Mouse (Mus musculus) yolk sac, embryonic 10.5 days (tissue): Measurements from ENCODE around the gene Zswim1.
"Not testable (repeated sequence)": the region's sequence is repeated elsewhere in the genome, so short reads cannot be mapped to it uniquely, and the experiment has no call there.

ENCODE experiments used
- DNase-seq: peaks from one replicate; pipeline ENCODE4 v3.0.0-alpha.2; 2017; ENCODE audit warnings: low spot score

Zswim1 gene

GRCm38 (mm10) chr2:164793236-164793635 is 29.2 kb upstream of the Zswim1 start:
- DNase-seq, result no peak

GRCm38 (mm10) chr2:164793772-164794171 is 28.7 kb upstream of the Zswim1 start:
- no peak for DNase-seq

GRCm38 (mm10) chr2:164794293-164794692 is 28.2 kb upstream of the Zswim1 start:
- DNase-seq, result no peak

DNA sequence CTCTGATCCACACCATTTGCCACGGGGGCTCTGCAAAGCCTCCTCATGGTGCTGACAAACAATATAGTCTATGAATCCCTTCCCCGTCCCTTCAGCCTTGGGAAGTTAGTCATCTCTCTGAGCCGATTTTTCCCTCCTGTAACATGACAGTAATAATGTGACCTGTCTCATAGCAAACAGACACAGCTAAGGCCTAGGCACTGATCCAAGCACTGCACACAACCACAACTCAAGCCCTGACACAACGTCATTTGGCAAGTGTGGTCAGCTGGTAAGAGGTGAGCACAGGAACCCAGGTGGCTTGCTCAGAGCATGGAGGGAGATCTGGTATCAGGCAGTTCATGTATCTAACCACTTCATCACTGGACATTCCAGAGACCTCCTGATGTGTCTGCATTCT is 26.6 kb upstream of the Zswim1 start:
- no peak for DNase-seq

- not testable (repeated sequence) for DNase-seq
These were observed 23.9 kb upstream of the Zswim1 start for GRCm38 (mm10) chr2:164798554-164798953.

DNA sequence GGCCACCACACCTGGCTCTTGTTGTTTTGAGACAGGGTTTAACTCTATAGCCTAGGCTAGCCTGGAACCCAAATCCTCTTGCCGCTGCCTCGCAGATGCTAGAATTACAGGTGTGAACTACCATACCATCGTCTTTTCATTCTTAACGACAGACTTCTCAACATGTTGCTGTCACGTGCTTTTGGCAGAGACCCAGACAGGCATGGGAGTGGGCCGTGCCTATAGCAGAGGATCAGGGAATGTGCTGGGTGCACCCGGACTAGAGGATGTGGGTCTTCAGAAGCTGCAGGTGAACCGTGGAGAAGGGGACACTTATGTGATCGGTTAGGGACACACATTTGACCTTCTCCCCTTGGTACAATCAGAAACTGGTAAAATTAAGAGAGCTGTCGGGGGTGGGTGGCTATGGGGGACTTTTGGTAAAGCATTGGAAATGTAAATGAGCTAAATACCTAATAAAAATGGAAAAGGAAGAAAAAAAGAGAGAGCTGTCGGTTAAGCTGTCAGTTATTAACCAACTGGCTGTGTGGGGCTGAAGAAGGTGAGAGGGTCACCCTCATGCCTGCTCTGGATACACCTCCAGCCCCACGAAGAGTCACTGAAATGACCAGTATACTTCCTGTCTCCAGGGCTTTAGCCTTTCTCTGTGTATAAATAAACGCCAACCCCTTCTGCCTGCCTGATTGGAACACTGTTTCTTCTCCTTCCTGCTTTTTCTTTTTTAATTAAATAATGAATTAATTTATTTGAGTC is 22.1 kb upstream of the Zswim1 start:
- DNase-seq, result no peak

DNA sequence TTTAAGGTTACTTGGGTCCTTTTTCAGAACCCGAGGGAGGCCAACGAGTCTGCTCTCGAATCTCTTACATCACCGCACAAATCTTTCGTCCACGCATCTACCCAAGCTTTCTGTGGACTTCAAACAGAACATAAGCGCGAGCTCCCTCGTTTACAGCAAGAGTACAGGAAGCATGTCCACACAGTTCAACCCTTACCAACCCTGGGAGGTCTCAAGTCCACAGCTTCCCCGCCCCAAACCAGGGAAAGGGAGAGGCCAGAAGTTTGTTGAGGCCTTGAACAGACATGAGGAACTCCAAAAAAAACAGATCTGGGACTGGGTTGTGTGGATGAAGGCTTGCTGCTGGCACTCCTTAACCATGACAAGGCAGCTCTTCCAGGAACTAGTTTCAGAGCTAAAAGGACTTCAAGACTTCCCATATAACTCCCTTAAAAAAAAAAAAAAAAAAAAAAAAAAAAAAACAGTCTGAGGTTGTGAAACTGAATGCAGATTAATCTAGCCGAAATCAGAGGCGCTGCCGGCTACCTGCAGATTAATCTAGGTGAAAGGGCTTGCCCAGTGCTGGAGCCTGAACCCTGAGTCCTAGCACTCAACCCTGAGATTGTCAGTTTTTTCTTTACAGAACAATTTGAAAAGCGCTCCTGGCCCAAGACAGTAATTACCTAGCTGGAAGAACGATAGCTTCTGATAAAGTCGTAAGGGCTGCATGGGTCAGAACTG is 19.1 kb upstream of the Zswim1 start:
- no peak for DNase-seq

GRCm38 (mm10) chr2:164803921-164804313 is 18.6 kb upstream of the Zswim1 start:
- no peak for DNase-seq

DNA sequence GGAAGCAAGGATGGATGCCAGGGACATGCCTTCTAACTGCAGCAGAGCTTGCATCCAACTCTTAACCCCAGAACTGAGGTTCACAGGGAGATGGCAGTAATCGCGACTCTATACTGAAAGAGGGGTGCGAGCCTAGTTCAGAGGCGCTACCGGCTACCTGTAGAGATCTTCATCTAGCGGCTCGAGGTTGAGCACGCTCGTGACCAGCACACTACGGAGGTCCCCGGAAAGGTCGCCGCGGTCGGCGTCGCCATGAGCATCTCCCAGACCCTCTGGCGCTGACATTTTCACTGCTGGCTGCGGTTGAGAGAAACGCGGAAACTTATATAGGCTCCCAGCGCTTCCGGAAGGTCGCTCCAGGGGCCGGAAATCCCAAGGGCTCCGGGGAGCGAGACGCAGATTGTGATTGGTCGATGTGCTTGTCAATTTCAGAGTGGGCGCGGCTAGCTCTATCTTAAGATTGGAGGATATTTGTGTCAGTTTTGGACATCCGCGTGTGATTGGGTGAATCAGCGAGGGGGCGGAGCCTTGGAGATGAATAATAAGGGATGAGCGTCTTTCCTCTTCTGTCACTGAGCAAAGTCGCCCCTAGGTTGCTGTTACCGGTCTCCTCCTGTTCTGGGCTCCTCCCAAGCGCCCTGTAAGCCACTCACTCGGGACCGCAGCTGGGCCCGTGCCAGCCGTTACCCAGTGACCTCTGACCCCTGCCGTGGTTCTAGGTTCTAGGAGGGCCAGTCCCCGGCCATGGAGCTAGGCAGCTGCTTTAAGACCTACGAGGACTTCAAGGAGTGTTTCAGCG is 17.8 kb upstream of the Zswim1 start, which contains the start of the genes Acot8 and Zswim3:
TSS of gene Acot8 (minus strand) at position 350 of the 799 bp plus-strand sequence.
TSS of gene Zswim3 (plus strand) at position 566 of the 799 bp plus-strand sequence.
- peak; percentile 99 for DNase-seq

- DNase-seq, result no peak
These were observed 17.2 kb upstream of the Zswim1 start for GRCm38 (mm10) chr2:164805332-164805718.

DNA sequence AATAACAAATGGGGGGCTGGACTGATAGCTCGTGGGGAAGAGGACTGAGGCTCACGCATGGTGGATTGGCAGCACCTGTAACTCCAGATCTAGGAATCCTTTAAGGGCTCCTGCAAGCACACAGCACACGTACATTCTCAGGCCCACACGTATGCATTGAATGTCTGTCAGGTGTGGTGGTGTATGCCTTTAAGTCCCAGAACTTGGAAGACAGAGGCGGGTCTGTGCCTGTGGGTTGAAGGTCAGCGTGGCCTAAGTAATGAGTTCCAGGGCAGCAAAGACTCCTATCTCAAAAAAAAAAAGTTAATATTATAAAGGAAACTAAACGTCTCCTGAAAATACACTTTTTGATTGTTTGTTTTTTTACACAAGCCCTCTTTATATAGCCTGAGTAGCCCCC is 15.9 kb upstream of the Zswim1 start:
- peak; percentile 51 for DNase-seq

GRCm38 (mm10) chr2:164813557-164813956 is 8.9 kb upstream of the Zswim1 start:
- no peak for DNase-seq

GRCm38 (mm10) chr2:164815348-164815747 is 7.1 kb upstream of the Zswim1 start:
- no peak for DNase-seq

DNA sequence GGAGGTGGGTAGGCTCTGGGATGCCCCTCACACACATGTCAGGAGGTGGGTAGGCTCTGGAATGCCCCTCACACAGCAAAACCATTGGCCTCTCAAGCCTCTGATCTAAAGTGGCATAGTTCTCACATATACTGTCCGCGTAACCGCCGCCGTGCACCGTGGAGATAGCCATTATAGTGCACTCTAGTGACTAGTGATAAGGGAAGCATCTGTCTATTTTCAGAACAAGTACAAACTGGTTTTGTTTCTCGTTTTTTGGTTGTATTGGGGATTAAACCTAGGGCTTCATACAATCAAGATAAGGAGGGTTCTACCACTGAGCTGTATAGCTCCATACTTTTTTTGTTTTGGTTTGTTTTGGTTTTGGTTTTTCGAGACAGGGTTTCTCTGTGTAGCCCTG is 6.7 kb upstream of the Zswim1 start:
- no peak for DNase-seq

- DNase-seq, result no peak
These were observed 5.3 kb upstream of the Zswim1 start for GRCm38 (mm10) chr2:164817206-164817605.

GRCm38 (mm10) chr2:164817703-164818102 is 4.8 kb upstream of the Zswim1 start:
- no peak for DNase-seq

GRCm38 (mm10) chr2:164821060-164821459 is 1.4 kb upstream of the Zswim1 start:
- DNase-seq, result no peak

GRCm38 (mm10) chr2:164823181-164823585 is 697 bp downstream of the Zswim1 start:
- peak; percentile 60 for DNase-seq

DNA sequence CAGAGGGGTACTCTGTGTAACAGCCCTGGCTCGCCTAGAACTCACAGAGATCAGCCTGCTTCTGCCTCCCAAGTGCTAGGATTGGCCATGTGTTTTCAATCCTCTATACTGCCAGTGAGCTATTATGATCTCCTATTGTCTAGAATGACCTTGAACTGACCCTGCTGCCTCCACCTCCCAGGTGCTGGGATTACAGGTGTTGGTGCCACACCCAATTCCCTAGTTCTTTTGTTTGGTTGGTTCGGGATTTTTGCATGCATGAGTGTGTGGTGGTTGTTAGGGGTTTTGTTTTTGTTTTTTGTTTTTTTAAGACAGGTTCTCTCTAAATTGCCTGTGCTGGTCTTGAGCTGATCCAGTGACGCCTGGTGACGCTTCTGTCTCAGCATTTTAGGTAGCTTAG is 1.5 kb downstream of the Zswim1 start:
- DNase-seq, result no peak

- no peak for DNase-seq
These were observed 3.0 kb downstream of the Zswim1 start for GRCm38 (mm10) chr2:164825521-164825920.

GRCm38 (mm10) chr2:164827146-164827850 is 4.8 kb downstream of the Zswim1 start:
- no peak for DNase-seq

DNA sequence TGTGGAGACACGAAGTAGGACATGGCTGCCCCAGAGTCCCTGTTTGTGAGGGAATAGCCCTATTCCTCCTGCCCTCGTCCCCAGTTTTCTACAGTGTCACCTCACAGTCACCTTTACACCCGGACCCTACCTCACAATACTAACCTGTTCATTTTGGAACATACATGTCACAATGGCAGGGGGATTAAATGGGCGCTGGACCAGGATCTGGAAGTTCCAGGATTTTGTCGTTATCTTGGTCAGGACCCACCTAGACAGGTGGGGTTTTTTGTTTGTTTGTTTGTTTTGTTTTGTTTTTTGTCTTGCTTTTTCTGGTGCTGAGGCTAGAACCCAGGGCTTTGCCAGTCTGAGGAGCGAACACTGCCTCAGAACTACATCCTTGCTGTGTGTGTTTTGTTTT is 6.0 kb downstream of the Zswim1 start, which contains the start of gene Spata25:
TSS of gene Spata25 (minus strand) at position 101 of the 400 bp plus-strand sequence.
- no peak for DNase-seq
